Mouse (Mus musculus) splenic B cell, adult 2 months (primary cell): ENCODE measurements around the gene Lix1.
"Not testable (repeated sequence)": the region's sequence is repeated elsewhere in the genome, so short reads cannot be mapped to it uniquely, and the experiment has no call there.

Experiments
- DNase-seq: peaks from one replicate; pipeline ENCODE4 v3.0.0-alpha.2; 2011; ENCODE audit warnings: low read depth, low spot score
- H3K27me3 ChIP-seq: 2 replicates; pipeline ENCODE4 v1.6.1; 2012; ENCODE audit warnings: mild to moderate bottlenecking, low read length, moderate library complexity, mixed read lengths; ENCODE audit not compliant: control insufficient read depth, poor library complexity, insufficient read depth, severe bottlenecking
- H3K36me3 ChIP-seq: 2 replicates; pipeline ENCODE4 v1.6.1; 2012; ENCODE audit warnings: mild to moderate bottlenecking, low read length, moderate library complexity, mixed read lengths; ENCODE audit not compliant: control insufficient read depth, poor library complexity, insufficient read depth, severe bottlenecking

The Lix1 gene

GRCm38 (mm10) chr17:17496234-17496633 is 93.8 kb downstream of the Lix1 start:
- not testable (repeated sequence) for H3K36me3 ChIP-seq, DNase-seq, H3K27me3 ChIP-seq

GRCm38 (mm10) chr17:17496730-17497129 is 94.3 kb downstream of the Lix1 start:
- no peaks in the 10 kb centered on the region for H3K36me3 ChIP-seq
- H3K27me3 ChIP-seq, result no peaks in the 10 kb centered on the region
- no peak for DNase-seq

- no peak for DNase-seq
- no peaks in the 10 kb centered on the region for H3K27me3 ChIP-seq
- H3K36me3 ChIP-seq, result no peaks in the 10 kb centered on the region
Measured at GRCm38 (mm10) chr17:17498848-17499247, 96.4 kb downstream of the Lix1 start.

GRCm38 (mm10) chr17:17499278-17499677 is 96.8 kb downstream of the Lix1 start:
- DNase-seq, result no peak
- Histone ChIP-seq H3K36me3 (no peaks in the 10 kb centered on the region), H3K27me3 (no peaks in the 10 kb centered on the region)

- DNase-seq, result no peak
- H3K36me3 ChIP-seq, result no peaks in the 10 kb centered on the region
- no peaks in the 10 kb centered on the region for H3K27me3 ChIP-seq
Measured at GRCm38 (mm10) chr17:17506677-17507076, 104.2 kb downstream of the Lix1 start.
